Mouse (Mus musculus) cerebellum, postnatal 4 days (tissue): ENCODE data around the gene Strada.
"Not testable (repeated sequence)": the region's sequence is repeated elsewhere in the genome, so short reads cannot be mapped to it uniquely, and the experiment has no call there.

Source experiments
- DNase-seq, 2 experiments: peaks; one replicate each; pipeline ENCODE4 v3.0.0; 2022; ENCODE audit warnings: low spot score in 2 of 2, mixed read lengths in 1 of 2

Gene Strada

DNA sequence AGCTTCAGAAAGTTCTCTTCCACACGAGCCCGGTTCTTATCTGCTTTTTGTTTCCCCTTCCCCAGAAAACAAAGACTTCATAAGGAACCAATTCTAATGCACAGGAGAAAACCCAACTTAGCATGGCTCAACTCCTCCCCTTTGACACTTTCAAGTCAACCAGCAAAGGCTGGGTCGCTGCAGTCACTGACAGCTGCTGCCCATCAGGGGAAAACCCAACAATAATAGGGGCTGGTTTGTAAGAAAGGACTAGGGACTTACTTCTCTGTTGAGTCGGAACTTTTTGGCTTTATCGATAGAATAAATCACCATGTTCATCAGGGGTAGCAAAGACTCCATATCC lies at the start of gene Strada:
Gene Strada, minus strand, starts transcription at position 46 of the 343 bp plus-strand sequence.
- no peak for DNase-seq

DNA sequence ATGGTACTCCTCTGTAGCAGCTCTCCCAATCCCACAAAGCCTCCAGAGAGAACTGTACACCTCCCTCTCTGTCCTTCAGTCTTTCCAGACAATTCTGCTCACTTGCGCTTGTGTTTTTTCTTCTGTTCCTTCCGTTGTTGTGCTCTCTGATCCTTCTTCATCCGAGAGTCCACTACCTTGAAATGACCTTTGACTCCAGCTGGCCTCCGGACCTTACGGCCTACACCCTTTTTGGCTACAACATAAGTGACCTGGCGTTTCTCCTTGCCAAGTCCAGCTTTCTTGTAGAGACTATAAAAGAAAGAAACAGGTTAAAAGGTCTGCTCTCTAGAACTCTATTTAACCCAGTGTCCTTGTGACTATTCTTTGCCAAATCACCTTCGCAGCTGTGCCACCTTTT lies 47.4 kb upstream of the Strada start:
- DNase-seq = no peak

DNA sequence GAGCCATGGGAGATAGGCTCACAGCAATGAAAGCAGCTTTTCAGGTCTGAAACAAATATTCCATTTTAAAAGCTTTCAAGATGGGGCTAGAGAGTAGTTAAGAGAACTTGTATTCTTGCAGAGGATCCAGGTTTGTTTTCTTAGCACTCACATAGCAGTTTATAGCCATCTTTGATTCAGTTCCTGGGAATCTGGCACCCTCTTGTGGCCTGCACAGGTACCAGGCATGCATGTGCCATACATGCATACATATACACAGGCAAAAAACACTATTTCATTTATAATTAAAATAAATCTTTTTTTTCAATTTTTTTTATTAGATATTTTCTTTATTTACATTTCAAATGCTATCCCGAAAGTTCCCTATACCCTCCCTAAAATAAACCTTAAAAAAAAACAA lies 44.9 kb upstream of the Strada start:
- DNase-seq = no peak

DNA sequence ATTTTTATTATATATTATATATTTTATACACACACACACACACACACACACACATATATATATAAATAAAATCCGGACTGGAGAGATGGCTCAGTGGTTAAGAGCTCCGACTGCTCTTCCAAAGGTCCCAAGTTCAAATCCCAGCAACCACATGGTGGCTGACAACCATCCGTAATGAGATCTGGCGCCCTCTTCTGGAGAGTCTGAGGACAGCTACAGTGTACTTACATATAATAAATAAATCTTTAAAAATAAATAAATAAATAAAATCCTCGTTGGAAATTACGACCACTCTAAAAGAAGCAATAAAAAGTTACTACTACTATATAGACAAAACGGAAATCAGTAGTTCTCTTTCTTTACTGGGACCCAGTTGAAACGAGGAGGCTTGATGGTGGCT lies 32.0 kb upstream of the Strada start:
- not testable (repeated sequence) for DNase-seq

DNA sequence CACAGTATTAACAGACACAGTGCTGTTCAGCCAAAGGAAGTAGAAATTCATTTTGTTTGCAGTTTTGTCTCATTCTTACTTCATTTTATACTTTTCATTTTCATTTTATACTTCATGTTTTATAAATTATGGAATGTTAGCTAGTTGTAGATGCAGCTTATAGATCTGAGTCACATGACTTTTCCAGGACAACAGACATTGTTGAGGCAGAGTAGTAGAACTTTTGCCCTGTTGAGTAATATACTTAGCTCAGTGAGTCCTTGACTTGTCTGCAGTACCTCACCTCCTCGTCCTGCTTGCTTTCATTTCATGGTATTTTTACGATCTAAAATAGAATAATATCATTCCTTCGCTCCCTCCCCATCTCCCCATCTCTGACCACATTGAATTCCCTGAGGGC lies 18.6 kb upstream of the Strada start:
- no peak for DNase-seq

DNA sequence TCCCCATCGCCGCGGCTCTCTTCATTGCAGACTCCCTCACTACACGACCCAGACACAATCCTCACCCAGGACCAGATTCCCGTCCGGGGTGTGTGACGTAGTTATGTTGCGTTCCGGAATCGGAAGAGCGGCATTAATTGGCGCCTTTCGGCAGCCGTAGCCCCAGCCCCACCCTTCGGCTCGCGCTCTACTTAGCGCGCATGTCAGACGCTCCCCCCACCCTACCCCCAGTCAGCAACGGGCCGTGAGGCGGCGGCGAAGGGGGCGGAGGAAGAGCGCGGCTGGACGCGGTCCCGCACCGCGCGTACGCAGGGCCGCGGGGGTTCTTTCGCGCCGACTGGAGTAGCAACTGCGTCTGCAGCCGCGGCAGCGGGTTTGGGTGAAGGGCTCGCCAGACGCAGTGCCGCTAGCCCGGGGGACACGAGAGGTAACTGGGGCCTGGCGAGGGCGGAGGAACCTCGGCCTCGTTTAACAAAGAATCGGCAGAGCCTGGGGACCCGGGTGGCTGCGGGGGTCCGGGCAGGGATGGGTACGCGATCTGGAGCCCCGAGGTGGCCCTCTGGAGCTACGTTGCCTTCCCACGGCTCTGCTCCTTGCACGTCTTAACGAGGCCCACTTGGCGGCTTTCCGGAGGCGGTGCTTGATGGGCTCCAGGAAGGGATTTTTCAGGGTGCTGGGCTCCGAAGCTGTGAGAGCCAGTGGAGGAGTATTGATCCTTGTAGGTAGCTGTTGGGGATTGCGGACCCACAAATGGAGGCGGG lies 14.9 kb upstream of the Strada start, which contains the start of gene Ddx42:
Gene Ddx42, plus strand, starts transcription at position 197 of the 761 bp plus-strand sequence.
- peak; percentile 75 to 89 for DNase-seq

DNA sequence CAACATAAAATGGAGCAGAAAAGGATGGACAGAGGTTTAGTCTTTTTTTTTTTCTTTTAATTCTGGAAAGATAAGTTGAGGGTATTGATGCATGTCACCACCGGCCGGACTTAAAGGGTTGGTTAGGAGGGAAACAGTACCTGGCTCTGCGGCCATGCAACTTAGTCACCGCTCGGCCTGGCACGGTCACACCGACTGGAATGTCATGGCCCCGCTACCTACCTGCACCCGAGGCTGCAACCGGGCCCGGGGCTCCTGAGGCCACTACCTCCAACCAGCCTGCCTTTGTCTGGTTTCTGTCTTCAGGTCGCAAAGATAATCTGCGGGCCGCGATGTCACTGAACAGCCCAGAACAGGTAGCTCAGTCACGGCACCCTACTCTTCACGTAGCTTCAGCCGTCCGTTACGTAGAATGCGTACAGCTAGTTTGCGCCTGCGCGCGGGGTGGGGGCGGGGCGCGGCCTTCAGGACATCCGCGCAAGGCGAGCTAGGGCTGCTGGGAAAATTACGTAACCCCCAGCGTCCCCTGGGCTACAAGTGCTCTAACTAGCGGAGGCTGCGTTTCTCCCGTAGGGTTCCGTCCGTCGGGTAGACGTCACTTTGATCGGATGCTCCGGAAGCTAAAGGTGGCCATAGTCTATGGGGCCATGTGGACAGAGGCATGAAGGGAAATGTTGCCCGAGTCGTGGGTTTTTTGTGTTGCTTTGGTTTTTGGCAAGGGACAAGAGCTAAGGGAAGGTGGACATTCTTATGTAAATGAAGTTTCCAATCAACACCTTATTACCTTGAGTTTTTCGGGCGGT lies 14.2 kb upstream of the Strada start, which contains the start of gene Ccdc47:
Gene Ccdc47, minus strand, starts transcription at position 418 of the 803 bp plus-strand sequence.
- peak; percentile 90 to 96 for DNase-seq

DNA sequence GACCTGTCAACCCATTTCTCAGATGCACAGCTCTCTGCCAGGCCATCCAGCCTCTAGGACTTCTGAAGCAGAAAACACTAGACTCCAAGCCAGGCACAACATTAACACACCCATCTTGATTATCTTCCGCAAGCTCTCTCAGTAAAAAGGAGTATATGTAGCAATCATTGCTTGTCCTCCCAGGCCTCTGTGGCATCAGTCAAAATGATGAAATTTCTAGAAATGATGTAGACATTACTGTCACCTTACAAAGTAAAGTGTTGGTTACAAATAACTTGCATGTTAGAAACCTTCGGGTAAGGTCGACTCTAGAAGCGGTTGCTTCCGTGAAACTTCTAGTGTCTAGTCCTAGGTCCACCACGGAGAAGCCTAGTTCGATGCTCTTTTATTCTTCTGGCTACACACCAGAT lies 13.5 kb upstream of the Strada start:
- DNase-seq = no peak

DNA sequence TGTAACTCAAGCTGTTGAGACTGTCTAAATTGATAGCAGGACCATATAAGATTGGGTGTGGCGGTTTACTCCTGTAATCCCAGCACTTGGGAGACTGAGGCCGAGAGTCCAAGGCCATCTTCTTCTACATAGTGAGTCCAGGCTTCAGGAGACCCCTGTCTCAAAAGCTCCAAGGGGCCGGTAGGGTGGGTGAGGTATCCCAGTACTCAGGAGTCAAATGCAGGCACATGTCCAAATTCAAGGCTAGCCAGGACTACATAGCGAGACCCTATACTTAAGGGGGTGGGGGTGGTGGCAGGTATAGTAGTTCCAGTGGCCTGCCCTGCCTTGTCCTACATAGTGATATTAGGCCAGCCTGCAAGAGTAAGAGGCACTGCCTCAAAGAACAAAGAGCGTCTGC lies 12.9 kb upstream of the Strada start:
- DNase-seq = no peak

DNA sequence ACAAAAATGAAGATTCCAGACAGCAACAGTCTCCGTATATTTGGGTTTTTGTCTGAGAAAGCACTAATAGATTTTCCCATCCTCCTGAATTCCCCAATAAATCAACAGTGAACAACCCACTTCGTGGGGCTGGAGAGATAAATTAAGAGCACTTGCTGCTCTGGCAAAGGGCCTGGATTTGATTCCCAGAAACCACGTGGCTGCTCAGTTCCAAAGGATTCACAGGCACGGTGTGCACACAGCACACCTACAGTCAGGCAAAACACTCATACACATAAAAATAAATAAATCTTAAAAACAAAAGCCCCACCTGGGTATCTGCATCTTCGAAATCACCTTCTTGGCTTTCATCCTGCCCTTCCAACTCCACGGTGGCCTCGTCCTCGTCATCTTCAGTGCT lies 10.8 kb upstream of the Strada start:
- DNase-seq = no peak

DNA sequence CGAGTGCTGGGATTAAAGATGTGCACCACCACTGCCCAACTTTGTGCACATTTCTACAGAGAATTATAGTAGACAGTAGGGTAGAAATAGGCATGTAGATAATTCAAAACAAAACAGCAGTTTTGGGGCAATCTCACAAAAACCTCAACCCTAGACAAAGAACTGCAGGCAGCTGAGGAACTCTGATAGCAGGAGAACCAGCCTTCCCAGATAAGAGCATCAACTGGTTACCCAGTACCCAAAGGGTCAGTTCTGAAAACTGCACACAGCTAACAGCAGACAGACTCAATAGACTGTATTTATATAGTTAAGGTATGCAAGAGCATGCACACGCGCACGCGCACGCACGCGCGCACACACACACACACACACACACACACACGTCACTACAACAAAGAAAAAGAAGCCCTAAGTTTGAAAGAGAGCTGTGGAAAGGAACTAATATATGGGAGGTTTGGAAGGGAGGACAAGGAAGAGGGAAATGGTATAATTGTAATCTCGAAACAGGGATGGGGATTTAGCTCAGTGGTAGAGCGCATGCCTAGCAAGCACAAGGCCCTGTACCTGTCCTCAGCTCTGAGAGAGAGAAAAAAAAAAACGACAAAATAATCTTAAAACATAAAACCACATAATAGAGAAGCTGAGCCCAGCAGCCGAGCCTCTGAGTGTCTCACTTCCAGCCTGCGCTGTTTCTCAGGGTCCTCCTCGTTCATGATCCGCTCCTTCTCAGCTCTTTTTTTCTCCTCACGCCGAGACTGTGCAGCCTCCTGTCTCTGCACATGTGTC lies 438 bp downstream of the Strada start:
- DNase-seq = no peak

DNA sequence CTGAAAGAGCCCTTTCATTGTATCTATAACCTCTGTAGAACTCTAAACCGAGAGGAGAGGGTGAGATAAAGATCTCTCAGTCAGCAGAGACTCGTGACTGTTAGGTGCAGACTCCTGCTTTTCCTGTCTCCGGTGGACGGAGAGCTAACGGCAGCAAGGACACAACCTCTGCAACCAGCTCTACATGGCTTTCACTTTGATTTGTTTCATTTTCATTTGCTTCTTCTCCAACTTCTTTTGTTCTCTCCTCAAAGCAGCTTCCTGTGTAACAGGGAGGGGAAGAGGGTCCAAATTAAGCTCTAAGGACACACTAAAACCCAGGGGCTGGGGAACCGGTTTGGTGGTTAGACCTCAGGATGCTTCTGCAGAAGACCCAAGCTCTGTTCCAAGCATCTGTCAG lies 1.2 kb downstream of the Strada start:
- no peak for DNase-seq

DNA sequence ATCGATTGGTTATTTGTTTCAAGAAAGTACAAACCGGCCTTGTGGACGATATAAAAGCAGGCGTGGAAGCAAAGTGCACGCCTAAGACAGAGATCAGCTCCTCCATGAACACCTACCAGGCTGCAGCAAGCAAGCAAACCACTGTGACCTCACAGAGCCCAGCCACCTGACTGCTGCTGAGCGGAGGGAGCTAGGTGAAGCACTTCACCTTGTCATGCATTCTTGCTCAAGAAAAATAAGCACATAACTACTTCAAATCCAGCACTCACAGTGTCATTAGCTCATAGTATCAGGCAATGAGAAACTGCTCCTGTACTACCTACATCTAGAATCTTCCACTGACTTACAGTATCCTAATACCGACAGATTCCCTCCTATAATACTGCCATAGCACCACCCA lies 2.0 kb downstream of the Strada start:
- not testable (repeated sequence) for DNase-seq

DNA sequence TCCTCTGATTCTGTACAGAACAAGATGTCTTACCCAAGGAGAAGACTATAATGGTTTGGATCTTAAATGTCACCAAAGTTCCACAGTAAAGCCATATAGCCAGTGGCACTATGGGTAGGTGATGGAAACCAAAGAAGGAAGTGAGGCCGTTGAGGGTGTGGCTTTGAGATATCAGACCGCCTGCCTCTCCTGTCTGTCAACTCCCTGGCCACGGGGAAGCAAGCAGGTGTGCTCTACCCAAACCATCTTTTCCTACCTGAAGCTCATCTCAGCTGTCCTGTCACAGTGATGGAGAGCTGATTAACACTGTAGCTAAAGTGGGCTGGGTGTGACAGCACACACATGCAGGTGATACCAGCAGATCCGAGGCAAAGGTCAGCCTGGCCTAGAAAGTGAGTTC lies 3.7 kb downstream of the Strada start:
- DNase-seq = no peak

DNA sequence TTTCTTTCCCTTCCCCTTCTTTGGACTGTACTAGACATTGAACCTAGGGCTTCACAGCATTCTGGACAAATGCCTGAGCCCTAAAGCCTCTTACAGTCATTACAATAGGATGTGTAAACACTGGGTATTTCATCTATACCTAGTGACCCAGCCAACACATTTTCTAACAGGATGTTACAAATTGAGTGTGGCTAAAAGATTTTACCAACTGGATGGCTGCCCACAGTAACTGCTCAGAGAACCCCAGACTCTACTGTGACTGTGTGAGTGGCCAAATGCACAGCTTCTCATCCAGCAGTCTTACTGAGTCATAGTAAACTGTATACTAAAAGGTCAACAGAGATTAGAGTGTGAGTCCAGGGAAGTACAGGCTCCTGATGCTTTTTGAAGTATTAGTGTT lies 6.6 kb downstream of the Strada start:
- no peak for DNase-seq

DNA sequence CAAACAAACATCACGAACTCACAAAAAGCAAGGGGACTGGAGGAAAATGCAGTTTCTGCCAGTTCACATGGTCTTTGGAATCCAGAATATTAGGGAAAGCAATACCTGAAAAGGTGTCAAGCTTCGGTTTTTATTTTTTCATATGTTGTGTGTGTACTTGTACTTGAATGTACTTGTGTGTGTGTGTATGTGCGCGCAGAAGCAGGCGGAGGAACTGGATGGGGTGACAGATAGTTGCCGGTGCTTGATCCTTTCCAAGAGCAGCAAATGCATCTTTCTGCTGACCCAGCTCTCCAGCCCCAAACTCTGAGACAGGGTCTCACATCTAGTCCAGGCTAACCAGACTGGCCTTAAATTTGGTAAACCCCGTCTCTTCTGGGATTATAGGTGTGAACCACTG lies 7.1 kb downstream of the Strada start:
- no peak for DNase-seq

DNA sequence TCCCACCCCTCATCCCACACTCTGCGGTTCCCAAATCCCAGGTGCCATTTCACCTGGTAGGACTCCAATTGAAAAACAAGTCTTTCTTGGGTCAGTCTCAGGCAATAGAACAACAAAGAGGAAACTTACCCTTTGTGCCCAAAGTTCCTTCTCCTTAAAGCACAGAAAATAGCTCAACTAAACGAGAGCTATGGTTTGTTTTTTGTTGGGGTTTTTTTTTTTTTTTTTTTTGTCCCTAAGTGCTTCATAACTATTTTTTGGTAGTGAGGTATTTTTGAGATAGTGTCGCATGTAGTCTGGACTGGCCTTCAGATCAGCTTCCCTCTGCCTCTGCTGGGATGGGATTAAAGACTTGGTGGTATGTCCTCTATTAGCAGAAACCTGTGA lies 7.8 kb downstream of the Strada start:
- DNase-seq = no peak

DNA sequence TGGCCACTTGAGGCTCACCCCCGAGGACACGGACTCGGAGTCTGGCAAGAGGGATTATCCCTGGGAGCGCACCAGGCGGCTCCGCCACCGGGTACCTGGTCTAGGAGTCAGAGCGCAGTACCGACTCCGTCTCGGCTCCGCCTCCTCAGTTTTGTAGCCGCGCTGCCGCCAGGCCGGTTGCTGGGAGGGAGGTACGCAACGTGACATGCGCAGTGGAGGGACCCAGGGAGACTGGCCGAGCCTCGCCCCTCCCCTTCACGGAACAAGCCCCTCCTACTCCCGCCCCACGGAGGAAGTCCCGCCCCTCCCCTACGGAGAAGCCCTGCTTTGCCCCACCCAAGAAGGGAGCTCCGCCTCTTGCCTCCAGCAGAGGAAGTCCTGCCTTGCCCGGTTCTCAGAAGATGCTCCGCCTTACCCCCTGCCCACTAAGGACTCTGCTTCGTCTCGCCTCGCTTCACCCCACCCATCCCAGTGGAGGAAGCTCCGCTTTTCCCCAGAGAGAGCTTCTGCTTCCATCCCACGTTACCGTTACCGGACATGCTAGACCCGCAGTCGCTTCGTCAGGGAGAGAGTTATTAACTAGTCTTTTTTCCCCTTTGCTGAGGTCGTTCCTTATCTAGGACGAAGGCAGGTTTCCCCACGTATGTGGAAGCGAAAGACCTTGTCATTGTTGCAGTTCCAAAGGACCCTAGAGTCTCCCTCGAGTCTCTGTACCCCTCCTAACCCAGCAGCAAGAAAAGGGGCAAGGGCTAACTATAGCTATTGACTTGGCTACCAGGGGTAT lies 8.4 kb downstream of the Strada start:
- DNase-seq = peak; percentile 87 to 95

DNA sequence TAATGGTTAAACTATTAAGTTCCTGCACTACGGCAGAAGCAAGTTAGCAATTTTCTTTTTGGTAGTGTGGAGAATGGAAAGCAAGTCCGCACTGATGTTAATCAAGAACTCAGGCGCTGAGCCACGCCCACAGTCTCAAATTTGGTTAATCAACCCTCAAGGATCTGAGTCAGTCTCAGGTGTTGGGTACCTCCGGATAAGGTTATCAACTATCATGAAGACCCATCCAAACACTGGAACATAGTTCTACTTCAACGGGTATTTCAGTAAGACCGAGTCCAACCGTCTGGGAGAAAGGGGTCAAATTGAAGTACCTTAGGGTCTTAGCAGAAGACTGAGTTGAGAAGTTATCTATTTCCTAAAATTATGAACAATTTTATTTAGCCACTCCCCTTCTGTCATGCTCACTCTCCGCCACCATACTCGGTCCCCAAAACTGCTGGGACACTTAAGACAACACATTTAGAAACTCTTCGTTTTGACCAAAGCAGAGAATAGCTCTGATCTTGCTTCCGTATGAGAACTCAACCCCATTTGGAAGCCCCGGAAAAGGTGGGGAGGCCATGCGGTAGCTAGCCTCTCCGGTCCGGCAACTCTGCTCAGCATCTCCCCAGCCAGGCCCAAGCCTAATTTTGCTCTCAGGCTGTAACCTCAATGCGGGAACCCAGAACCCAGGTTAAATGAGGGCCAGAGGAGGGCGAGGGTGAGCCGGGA lies 9.2 kb downstream of the Strada start:
- DNase-seq = no peak

DNA sequence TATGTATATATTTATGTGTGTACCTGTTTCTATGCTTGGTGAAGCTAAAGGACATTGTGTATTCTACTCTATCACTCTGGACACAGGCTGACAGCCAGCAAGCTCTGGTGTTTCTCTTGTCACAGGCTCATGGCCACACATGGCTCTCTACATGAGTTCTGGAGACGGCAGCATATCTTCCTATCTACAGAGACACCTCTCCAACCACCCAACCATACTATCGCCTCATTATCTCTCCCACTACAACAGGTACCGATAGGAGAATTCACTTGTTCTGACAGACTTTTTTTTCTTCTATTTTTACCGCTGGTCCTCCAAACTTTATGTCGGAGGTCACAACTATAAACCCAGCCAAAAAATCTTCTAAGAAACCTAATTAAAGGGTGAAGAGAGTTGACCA lies 9.7 kb downstream of the Strada start:
- no peak for DNase-seq

DNA sequence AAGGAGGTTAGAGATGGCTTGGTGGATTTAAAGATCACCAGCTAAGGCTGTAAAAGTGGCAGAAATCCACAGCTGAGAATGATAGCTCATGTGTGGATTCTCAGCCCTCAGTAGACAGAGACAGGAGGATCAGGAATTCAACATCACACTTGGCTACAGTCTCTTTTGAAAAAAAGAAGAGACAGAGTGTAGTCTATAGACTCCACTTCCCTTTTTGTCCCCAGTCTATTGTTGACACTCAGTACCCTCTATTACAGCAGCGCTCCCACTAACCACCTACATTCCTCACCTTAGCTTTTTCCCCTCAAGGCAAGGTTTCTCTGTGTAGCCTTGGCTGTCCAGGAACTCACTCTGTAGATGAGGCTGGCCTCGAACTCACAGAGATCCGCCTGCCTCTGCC lies 10.3 kb downstream of the Strada start:
- DNase-seq = no peak
